Mouse (Mus musculus): ENCODE data around the gene Itk. TPM values are rescaled to one million over a fixed set of nuclear protein-coding genes. Genes with fewer than 3 reads are reported as not detected.
"Not testable (repeated sequence)": the region's sequence is repeated elsewhere in the genome, so short reads cannot be mapped to it uniquely, and the experiment has no call there.

Gene Itk
- polyA plus RNA-seq (2015; fragmentation: Nextera tagmentation; extraction: Ambion mirVana), result 0.09 TPM in 1 of 2 replicates, not detected in the other

- no peaks in the 10 kb centered on the region for H3K4me1 ChIP-seq (ENCODE audit: control insufficient read depth, insufficient read depth, low read depth, low read length)
- no peak within 1 kb of the TSS for H3K4me3 ChIP-seq (ENCODE audit: low read length)
- H3K27me3 ChIP-seq (replicated peaks; ENCODE audit: control insufficient read depth, insufficient read depth, low read length), result no peaks in the 10 kb centered on the region
- no peak for ATAC-seq
- H3K36me3 ChIP-seq (ENCODE audit: control insufficient read depth, insufficient read depth, low read length), result no peaks in the 10 kb centered on the region
- no peak within 1 kb of the TSS for H3K27ac ChIP-seq (ENCODE audit: low read depth, low read length)
- 88% methylated on average over 13 of the region's 13 CpGs for WGBS
- no peak within 1 kb of the TSS for H3K4me2 ChIP-seq (ENCODE audit: low read length)
- no peak within 1 kb of the TSS for H3K9ac ChIP-seq (ENCODE audit: low read depth, low read length)
- no peaks in the 10 kb centered on the region for H3K9me3 ChIP-seq (ENCODE audit: control insufficient read depth, low read length)
Observed at GRCm38 (mm10) chr11:46389336-46390117, at the start of gene Itk. Gene Itk (minus strand): TSS chr11:46389515.

GRCm38 (mm10) chr11:46437459-46438000 lies 48.2 kb upstream of the Itk start:
- Histone ChIP-seq H3K27me3 (replicated peaks; ENCODE audit: control insufficient read depth, insufficient read depth, low read length) (no peaks in the 10 kb centered on the region), H3K36me3 (ENCODE audit: control insufficient read depth, insufficient read depth, low read length) (peaks cover 11% of the 10 kb centered on the region), H3K4me3 (ENCODE audit: low read length) (peak overlapping the region; percentile 100), H3K9ac (ENCODE audit: low read depth, low read length) (peak overlapping the region; percentile 92), H3K9me3 (ENCODE audit: control insufficient read depth, low read length) (no peaks in the 10 kb centered on the region), H3K4me1 (ENCODE audit: control insufficient read depth, insufficient read depth, low read depth, low read length) (peaks cover 9% of the 10 kb centered on the region), H3K4me2 (ENCODE audit: low read length) (peak overlapping the region; percentile 73), H3K27ac (ENCODE audit: low read depth, low read length) (no peak overlapping the region)
- 1% methylated on average over 23 of the region's 23 CpGs for WGBS
- ATAC-seq, result no peak; the same call in 1 of the 2 replicates

- Histone ChIP-seq H3K4me2 (ENCODE audit: low read length) (peak within 1 kb of the TSS; percentile 73), H3K4me1 (ENCODE audit: control insufficient read depth, insufficient read depth, low read depth, low read length) (peaks cover 9% of the 10 kb centered on the region), H3K27ac (ENCODE audit: low read depth, low read length) (peak within 1 kb of the TSS; percentile 88), H3K27me3 (replicated peaks; ENCODE audit: control insufficient read depth, insufficient read depth, low read length) (no peaks in the 10 kb centered on the region), H3K4me3 (ENCODE audit: low read length) (peak within 1 kb of the TSS; percentile 100), H3K9me3 (ENCODE audit: control insufficient read depth, low read length) (no peaks in the 10 kb centered on the region), H3K36me3 (ENCODE audit: control insufficient read depth, insufficient read depth, low read length) (peaks cover 10% of the 10 kb centered on the region), H3K9ac (ENCODE audit: low read depth, low read length) (peak within 1 kb of the TSS; percentile 92)
- peak; percentile 100 for ATAC-seq
- WGBS, result under 1% methylated on average over 57 of the region's 59 CpGs
Observed at GRCm38 (mm10) chr11:46436760-46437458, 47.6 kb upstream of the Itk start, which contains the start of gene Med7. Gene Med7 (plus strand): TSS chr11:46436925.

DNA sequence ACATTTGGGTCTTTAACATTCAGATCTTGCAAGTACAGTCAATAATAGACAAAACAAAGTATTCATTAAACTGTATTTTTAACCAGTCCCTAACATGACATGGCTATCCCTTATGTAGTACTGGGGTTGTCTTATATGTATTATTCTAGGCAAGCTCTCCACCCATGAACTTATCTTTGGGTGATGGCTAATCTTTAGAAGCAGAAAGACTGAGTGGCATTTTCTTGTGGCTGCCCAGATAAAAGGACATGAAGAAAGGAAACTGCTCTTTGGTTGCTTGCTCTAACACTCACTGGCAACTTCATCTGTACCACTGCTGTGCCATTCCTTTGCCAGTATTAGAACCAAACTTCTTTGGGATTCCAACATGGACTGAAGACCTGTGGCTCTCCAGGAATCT lies 46.0 kb upstream of the Itk start:
- no peaks in the 10 kb centered on the region for H3K9me3 ChIP-seq (ENCODE audit: control insufficient read depth, low read length)
- H3K4me2 ChIP-seq (ENCODE audit: low read length), result no peak overlapping the region
- no peaks in the 10 kb centered on the region for H3K27me3 ChIP-seq (replicated peaks; ENCODE audit: control insufficient read depth, insufficient read depth, low read length)
- ATAC-seq, result no peak
- peaks cover 9% of the 10 kb centered on the region for H3K4me1 ChIP-seq (ENCODE audit: control insufficient read depth, insufficient read depth, low read depth, low read length)
- H3K27ac ChIP-seq (ENCODE audit: low read depth, low read length), result no peak overlapping the region
- peaks cover under 1% of the 10 kb centered on the region for H3K36me3 ChIP-seq (ENCODE audit: control insufficient read depth, insufficient read depth, low read length)
- H3K4me3 ChIP-seq (ENCODE audit: low read length), result no peak overlapping the region
- no peak overlapping the region for H3K9ac ChIP-seq (ENCODE audit: low read depth, low read length)

DNA sequence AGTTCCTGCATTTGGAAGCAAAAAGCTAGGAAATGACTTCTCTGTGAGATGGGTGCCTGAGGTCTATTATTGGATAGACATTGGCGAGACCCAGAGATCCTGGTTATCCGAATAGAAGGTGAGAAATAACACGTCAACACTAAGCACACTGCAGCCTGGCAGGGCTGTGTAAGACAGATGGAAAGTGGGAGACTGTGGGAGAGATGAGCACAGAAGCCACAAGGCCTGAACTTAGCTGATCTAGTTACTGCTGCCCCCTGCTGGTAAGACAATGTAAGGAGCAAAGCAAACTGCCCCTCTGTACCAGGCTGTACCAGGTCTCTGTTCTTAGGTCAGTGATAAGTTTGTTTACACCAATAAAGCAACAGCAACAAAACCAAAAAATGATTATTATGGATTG lies 41.8 kb upstream of the Itk start:
- Histone ChIP-seq H3K4me2 (ENCODE audit: low read length) (no peak overlapping the region), H3K27me3 (replicated peaks; ENCODE audit: control insufficient read depth, insufficient read depth, low read length) (no peaks in the 10 kb centered on the region), H3K9me3 (ENCODE audit: control insufficient read depth, low read length) (no peaks in the 10 kb centered on the region), H3K4me1 (ENCODE audit: control insufficient read depth, insufficient read depth, low read depth, low read length) (no peaks in the 10 kb centered on the region), H3K9ac (ENCODE audit: low read depth, low read length) (no peak overlapping the region), H3K4me3 (ENCODE audit: low read length) (no peak overlapping the region), H3K27ac (ENCODE audit: low read depth, low read length) (no peak overlapping the region), H3K36me3 (ENCODE audit: control insufficient read depth, insufficient read depth, low read length) (no peaks in the 10 kb centered on the region)
- WGBS, result 29% methylated on average over 3 of the region's 3 CpGs
- ATAC-seq, result peak; percentile 96

- Histone ChIP-seq H3K4me2 (ENCODE audit: low read length) (no peak overlapping the region), H3K27ac (ENCODE audit: low read depth, low read length) (no peak overlapping the region), H3K9ac (ENCODE audit: low read depth, low read length) (no peak overlapping the region), H3K36me3 (ENCODE audit: control insufficient read depth, insufficient read depth, low read length) (no peaks in the 10 kb centered on the region), H3K27me3 (replicated peaks; ENCODE audit: control insufficient read depth, insufficient read depth, low read length) (no peaks in the 10 kb centered on the region), H3K9me3 (ENCODE audit: control insufficient read depth, low read length) (no peaks in the 10 kb centered on the region), H3K4me3 (ENCODE audit: low read length) (no peak overlapping the region), H3K4me1 (ENCODE audit: control insufficient read depth, insufficient read depth, low read depth, low read length) (no peaks in the 10 kb centered on the region)
- WGBS, result 90% methylated on average over 2 of the region's 2 CpGs
- ATAC-seq, result no peak
Observed at GRCm38 (mm10) chr11:46430123-46430522, 40.8 kb upstream of the Itk start.

- not testable (repeated sequence) for ATAC-seq; H3K27me3 ChIP-seq (replicated peaks; ENCODE audit: control insufficient read depth, insufficient read depth, low read length); H3K9ac ChIP-seq (ENCODE audit: low read depth, low read length)
Observed at GRCm38 (mm10) chr11:46428131-46428530, 38.8 kb upstream of the Itk start.

GRCm38 (mm10) chr11:46421086-46421888 lies 32.0 kb upstream of the Itk start:
- no peaks in the 10 kb centered on the region for H3K4me1 ChIP-seq (ENCODE audit: control insufficient read depth, insufficient read depth, low read depth, low read length)
- no peak for ATAC-seq
- 86% methylated on average over 8 of the region's 8 CpGs for WGBS
- H3K36me3 ChIP-seq (ENCODE audit: control insufficient read depth, insufficient read depth, low read length), result no peaks in the 10 kb centered on the region
- no peak overlapping the region for H3K4me2 ChIP-seq (ENCODE audit: low read length)
- no peaks in the 10 kb centered on the region for H3K9me3 ChIP-seq (ENCODE audit: control insufficient read depth, low read length)
- H3K9ac ChIP-seq (ENCODE audit: low read depth, low read length), result no peak overlapping the region
- H3K4me3 ChIP-seq (ENCODE audit: low read length), result no peak overlapping the region
- no peaks in the 10 kb centered on the region for H3K27me3 ChIP-seq (replicated peaks; ENCODE audit: control insufficient read depth, insufficient read depth, low read length)
- no peak overlapping the region for H3K27ac ChIP-seq (ENCODE audit: low read depth, low read length)

More at GRCm38 (mm10) chr11:46428131-46428530, 38.8 kb upstream of the Itk start:
- H3K4me1 ChIP-seq (ENCODE audit: control insufficient read depth, insufficient read depth, low read depth, low read length); H3K27ac ChIP-seq (ENCODE audit: low read depth, low read length); H3K4me3 ChIP-seq (ENCODE audit: low read length); H3K9me3 ChIP-seq (ENCODE audit: control insufficient read depth, low read length); H3K4me2 ChIP-seq (ENCODE audit: low read length); H3K36me3 ChIP-seq (ENCODE audit: control insufficient read depth, insufficient read depth, low read length): not testable (repeated sequence)
- 39% methylated on average over 4 of the region's 4 CpGs for WGBS
